Mouse (Mus musculus) stomach, postnatal 0 days (tissue): ENCODE measurements around the gene Corin.

Source experiments
- CTCF ChIP-seq: IDR thresholded peaks from 2 replicates; pipeline ENCODE4 v1.5.1; 2016; ENCODE audit warnings: antibody characterized with exemption, low read depth, mild to moderate bottlenecking, moderate library complexity
- EP300 ChIP-seq: optimal IDR thresholded peaks from 2 replicates; pipeline ENCODE3; 2016; ENCODE audit warnings: antibody characterized with exemption

DNA sequence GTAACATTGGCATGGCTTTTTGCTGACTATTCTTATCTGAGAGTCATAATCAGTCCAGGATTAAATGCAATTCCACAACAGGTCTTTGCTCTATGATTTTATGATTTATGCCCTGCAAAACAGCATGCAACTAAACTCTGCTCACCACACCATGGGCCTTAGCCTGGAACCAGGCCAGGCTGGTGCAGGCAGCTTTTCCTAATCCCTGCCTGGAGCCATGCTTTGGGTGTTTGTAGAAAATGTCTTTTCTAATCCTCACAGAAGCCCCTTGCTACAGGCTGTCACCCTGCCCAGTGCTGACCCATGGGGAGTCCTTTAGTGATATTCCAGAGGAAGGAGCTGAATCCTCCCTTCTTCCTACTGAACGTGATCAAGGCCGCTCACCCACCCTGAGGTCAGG, 173.1 kb downstream of the Corin start:
- TF ChIP-seq EP300 (no peak), CTCF (no peak)
